Mouse (Mus musculus) heart, postnatal 36 days (tissue): ENCODE results near the gene Tmem101. TPM values are rescaled to one million over a fixed set of nuclear protein-coding genes. Genes with fewer than 3 reads are reported as not detected.

ENCODE experiments used
- total RNA-seq, 2 experiments: library from RNA; stranded (reverse); gene quantifications; 2 replicates each; pipeline ENCODE4 v1.2.3; 2021

Gene Tmem101
- total RNA-seq, 2 experiments from 2014 or later: 13.0 to 13.7 TPM

Other genes with a start within 250 kb of the Tmem101 start
- gene Sost, start 189.4 kb downstream of the Tmem101 start, total RNA-seq: 1 to 10 TPM; 2.1 to 2.7 TPM
- not detected for gene Cfap97d1, start 172.1 kb downstream of the Tmem101 start, total RNA-seq
- 100 to 1,000 TPM; 113 to 123 TPM for gene Dusp3, start 169.4 kb downstream of the Tmem101 start, total RNA-seq
- gene Mpp3, start 127.9 kb downstream of the Tmem101 start, total RNA-seq: 1 to 10 TPM; 1.7 to 1.9 TPM
- gene Cd300lg, start 114.9 kb downstream of the Tmem101 start, total RNA-seq: 10 to 100 TPM; 68.3 to 69.5 TPM
- 1 to 10 TPM; 2.1 to 3.1 TPM for gene Mpp2, start 67.9 kb downstream of the Tmem101 start, total RNA-seq
- not detected for gene Ppy, start 55.1 kb downstream of the Tmem101 start, total RNA-seq
- gene Pyy, start 48.6 kb downstream of the Tmem101 start, total RNA-seq: not detected
- gene Nags, start 10.9 kb downstream of the Tmem101 start, total RNA-seq: not detected
- gene Lsm12, start 28.9 kb upstream of the Tmem101 start, total RNA-seq: 10 to 100 TPM; 44.7 to 52.6 TPM
- 10 to 100 TPM; 45.1 to 47.3 TPM for gene G6pc3, start 33.2 kb upstream of the Tmem101 start, total RNA-seq
- gene Hdac5, start 73.8 kb upstream of the Tmem101 start, total RNA-seq: 100 to 1,000 TPM; 141 to 143 TPM
- gene BC030867, start 92.5 kb upstream of the Tmem101 start, total RNA-seq: under 1 TPM; 0.14 to 0.25 TPM
- gene Asb16, start 112.3 kb upstream of the Tmem101 start, total RNA-seq: 1 to 10 TPM in 1 of 2 experiments, under 1 TPM in 1; 0.73 to 1.1 TPM
- 10 to 100 TPM; 25.2 to 26.7 TPM for gene Tmub2, start 128.5 kb upstream of the Tmem101 start, total RNA-seq
- gene Atxn7l3, start 140.2 kb upstream of the Tmem101 start, total RNA-seq: 10 to 100 TPM; 22.9 to 24.2 TPM
- 10 to 100 TPM; 57.2 to 60.4 TPM for gene Ubtf, start 163.3 kb upstream of the Tmem101 start, total RNA-seq
- 1 to 10 TPM; 2.1 to 7.8 TPM for gene Slc4a1, start 209.8 kb upstream of the Tmem101 start, total RNA-seq
- under 1 TPM in 1 of 2 experiments, not detected in 1; 0.19 TPM for gene Rundc3a, start 237.0 kb upstream of the Tmem101 start, total RNA-seq